In the genomic region with DNA sequence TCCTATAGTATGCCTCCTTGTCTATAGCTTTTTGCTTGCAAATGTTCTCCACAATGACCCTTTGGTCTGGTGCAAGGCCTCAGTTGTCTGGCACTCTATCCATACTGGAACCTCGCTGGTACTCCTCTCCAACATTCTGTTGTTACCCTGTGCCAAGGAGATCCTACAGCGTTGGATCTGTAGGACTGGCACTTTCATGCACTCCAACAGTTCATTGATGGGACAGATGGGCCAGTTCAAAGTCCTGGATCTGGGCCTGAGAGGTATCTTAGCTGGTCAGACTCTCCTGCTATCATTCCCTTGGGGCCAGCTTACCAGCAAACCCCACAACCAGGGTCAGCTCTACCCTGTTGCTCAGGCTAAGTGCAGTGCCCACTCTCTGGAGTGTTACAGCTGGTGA, we compare ENCODE assay signal across 17 mouse cellular contexts.
DNase-seq lines count a peak whose midpoint lies in the region.
"Had no signal": no experiment of that assay in that cellular context is flagged by ENCODE, and none has a peak within 500 bp of the region (broad histone marks: within the 10 kb centered on the region; RNA-seq: fewer than 3 reads in every experiment).

No protein-coding gene starts in this region.

- peak; percentile 73 to 80 for DNase-seq in cerebellum, postnatal 10 days
- DNase-seq in cerebellum, adult 9-11 months = no peak
- peak; percentile 56 to 82 for DNase-seq in cerebellum, postnatal 14 days
- no peak for DNase-seq in cerebellum, adult 9-10 months
- peak; percentile 43 to 46 for DNase-seq in cerebellum, postnatal 25 days
- no peak for DNase-seq in cerebellum, adult 8-10 months
- DNase-seq in cerebellum, postnatal 36 days = peak; percentile 8 to 9
- no peak for DNase-seq in cerebellum, adult 11 months
- DNase-seq: adrenal gland, adult 2 months; adrenal gland, adult 8-10 months; adrenal gland, postnatal 10 days; adrenal gland, postnatal 14 days; adrenal gland, postnatal 25 days; adrenal gland, postnatal 36 days; B cell, adult 2 months; cerebellum, adult 11-12 months; cerebellum, adult 18-20 months had no signal

Comparison
In these comparisons a context has a peak if more than half of its experiments do, and no peak if none do; other contexts are left out.
1. DNase-seq: peak in cerebellum, postnatal 10 days (2 of 2), cerebellum, postnatal 14 days (2 of 2), cerebellum, postnatal 25 days (2 of 2) and cerebellum, postnatal 36 days (2 of 2); none in cerebellum, adult 9-11 months (single experiment), cerebellum, adult 9-10 months (single experiment), cerebellum, adult 8-10 months (single experiment) and cerebellum, adult 11 months (single experiment).